Mouse (Mus musculus) liver, embryonic 11.5 days (tissue): Measurements from ENCODE around the gene Klhdc7b. TPM values are rescaled to one million over a fixed set of nuclear protein-coding genes. Genes with fewer than 3 reads are reported as not detected.

Experiments used
- ATAC-seq: fragments of 200-750 bp; cut with Nextera tagmentation; replicated peaks from 2 replicates; pipeline ENCODE4 v1.8.0; 2017; ENCODE audit warnings: moderate number of reproducible peaks, mild to moderate bottlenecking, moderate TSS enrichment, moderate library complexity; ENCODE audit not compliant: low FRiP score
- DNase-seq: peaks from one replicate; pipeline ENCODE4 v3.0.0-alpha.2; 2017; ENCODE audit warnings: low spot score
- H3K27ac ChIP-seq: fragments of 300-500 bp; sonication (generic); 2 replicates; pipeline ENCODE4 v1.5.1; 2014; ENCODE audit warnings: mild to moderate bottlenecking, low read depth, low read length, control low read depth
- H3K27me3 ChIP-seq: fragments of 300-500 bp; sonication (generic); replicated peaks from 2 replicates; pipeline ENCODE4 v1.6.1; 2014; ENCODE audit warnings: low read length, mixed read lengths; ENCODE audit not compliant: control insufficient read depth, insufficient read depth
- H3K36me3 ChIP-seq: fragments of 300-500 bp; sonication (generic); 2 replicates; pipeline ENCODE4 v1.6.1; 2014; ENCODE audit warnings: mild to moderate bottlenecking, low read length, moderate library complexity, mixed read lengths; ENCODE audit not compliant: control insufficient read depth, insufficient read depth
- H3K4me1 ChIP-seq: fragments of 300-500 bp; sonication (generic); replicated peaks from 2 replicates; pipeline ENCODE4 v1.6.1; 2014; ENCODE audit warnings: low read length, mixed read lengths; ENCODE audit not compliant: control insufficient read depth, insufficient read depth
- H3K4me2 ChIP-seq: fragments of 300-500 bp; sonication (generic); 2 replicates; pipeline ENCODE4 v1.6.1; 2014; ENCODE audit warnings: mild to moderate bottlenecking, control low read depth, moderate library complexity
- H3K4me3 ChIP-seq: fragments of 300-500 bp; sonication (generic); 2 replicates; pipeline ENCODE4 v1.5.1; 2014; ENCODE audit warnings: low read depth, low read length, control low read depth
- H3K9ac ChIP-seq: fragments of 300-500 bp; sonication (generic); 2 replicates; pipeline ENCODE4 v1.6.1; 2014; ENCODE audit warnings: low read depth, low read length, control low read depth
- H3K9me3 ChIP-seq: fragments of 300-500 bp; sonication (generic); 2 replicates; pipeline ENCODE4 v1.6.1; 2016; ENCODE audit warnings: low read length, inconsistent platforms, mixed read lengths; ENCODE audit not compliant: control insufficient read depth
- WGBS: fragments of 180-500 bp; shearing (Covaris S2); extraction: QIAGEN DNeasy Blood & Tissue Kit; methylation state at CpG from one replicate; pipeline ENCODE4 v1.1.7; 2014; 5-methylcytosine and 5-hydroxymethylcytosine counted together
- polyA plus RNA-seq: library from polyadenylated mRNA; unstranded; fragments of >200 nt; fragmentation: Nextera tagmentation; extraction: Ambion mirVana; gene quantifications from 2 replicates; pipeline ENCODE4 v1.2.1, GENCODE M21; 2014

Gene Klhdc7b
- polyA plus RNA-seq, 1 experiment from 2014 or later, result not detected

GRCm38 (mm10) chr15:89372068-89372467 is 12.6 kb upstream of the Klhdc7b start:
- Histone ChIP-seq H3K9me3 (no peaks in the 10 kb centered on the region), H3K27ac (no peak overlapping the region), H3K36me3 (peaks cover 44% of the 10 kb centered on the region), H3K27me3 (peaks cover 10% of the 10 kb centered on the region), H3K4me2 (no peak overlapping the region; the same call in 1 of the 2 replicates), H3K4me3 (0 out of 2 replicates have a peak overlapping the region, but pooled peaks have one; percentile 64), H3K9ac (no peak overlapping the region), H3K4me1 (peaks cover 7% of the 10 kb centered on the region)
- DNase-seq (no peak), ATAC-seq (no peak)
- 86% methylated on average over 13 of the region's 13 CpGs for WGBS

DNA sequence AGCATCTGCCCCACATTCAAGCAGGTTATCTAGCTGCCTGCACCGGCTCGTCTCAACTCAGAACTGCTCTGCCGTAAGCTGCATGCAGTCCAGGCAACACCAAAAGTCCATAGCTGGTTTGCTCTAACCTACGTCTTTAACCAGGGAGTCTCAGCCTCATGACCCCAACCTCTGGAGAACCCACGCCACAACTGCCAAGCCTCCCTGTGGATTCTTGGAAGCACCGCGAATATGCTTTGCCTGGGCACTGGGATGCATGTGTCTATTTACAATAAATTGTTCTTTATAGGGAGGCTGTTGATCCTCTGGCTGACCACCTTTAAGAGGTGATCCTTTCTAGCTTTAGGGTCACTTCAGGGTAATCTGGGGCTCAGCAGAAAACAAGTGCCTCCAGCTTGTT is 12.2 kb upstream of the Klhdc7b start:
- Histone ChIP-seq H3K4me3 (peak overlapping the region; percentile 64), H3K9ac (no peak overlapping the region), H3K27ac (no peak overlapping the region), H3K9me3 (no peaks in the 10 kb centered on the region), H3K4me2 (peak overlapping the region; percentile 64), H3K36me3 (peaks cover 42% of the 10 kb centered on the region), H3K4me1 (peaks cover 12% of the 10 kb centered on the region), H3K27me3 (peaks cover 15% of the 10 kb centered on the region)
- DNase-seq (no peak), ATAC-seq (no peak)
- WGBS, result 83% methylated on average over 7 of the region's 7 CpGs

DNA sequence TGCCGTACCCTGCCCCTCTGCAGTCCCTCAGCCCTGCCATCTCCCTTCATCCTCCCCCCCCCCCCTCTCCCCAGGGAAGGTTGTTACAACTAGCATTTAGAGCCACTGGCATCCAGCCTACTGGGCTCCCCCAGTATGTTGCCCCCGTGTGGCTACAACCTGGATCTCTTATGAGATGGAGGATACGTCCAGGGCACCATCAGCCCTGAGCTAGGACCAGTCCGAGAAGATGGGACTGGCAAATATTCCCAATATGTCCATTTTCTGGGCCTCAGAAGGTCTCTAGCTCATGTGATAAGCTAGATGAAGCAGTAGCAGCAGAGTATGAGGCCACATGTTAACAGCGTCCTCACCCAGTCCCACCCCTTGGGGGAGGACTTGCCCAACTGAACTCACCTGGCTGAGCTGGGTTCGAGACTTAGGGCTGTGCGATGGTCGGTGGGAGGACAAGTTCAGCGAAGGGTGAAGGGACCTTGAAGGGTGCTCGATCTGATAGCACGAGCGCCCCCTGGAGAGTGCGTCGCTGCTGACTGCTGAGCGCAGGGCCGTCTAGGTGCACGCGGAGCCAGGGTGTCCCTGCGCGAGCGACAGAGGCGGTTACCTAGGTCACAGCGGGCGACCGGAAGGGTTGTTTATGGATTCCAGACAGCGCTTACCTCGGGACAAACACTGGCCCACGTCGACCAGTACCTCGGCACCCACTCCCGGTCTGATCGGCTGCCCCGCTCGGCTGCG is 11.5 kb upstream of the Klhdc7b start:
- DNase-seq (peak; percentile 84), ATAC-seq (peak; percentile 84)
- Histone ChIP-seq H3K4me2 (peak overlapping the region; percentile 64), H3K27ac (peak overlapping the region; percentile 89), H3K9me3 (no peaks in the 10 kb centered on the region), H3K9ac (peak overlapping the region; percentile 78), H3K4me1 (peaks cover 13% of the 10 kb centered on the region), H3K27me3 (peaks cover 21% of the 10 kb centered on the region), H3K36me3 (peaks cover 36% of the 10 kb centered on the region), H3K4me3 (peak overlapping the region; percentile 64)
- 1% methylated on average over 35 of the region's 35 CpGs for WGBS

DNA sequence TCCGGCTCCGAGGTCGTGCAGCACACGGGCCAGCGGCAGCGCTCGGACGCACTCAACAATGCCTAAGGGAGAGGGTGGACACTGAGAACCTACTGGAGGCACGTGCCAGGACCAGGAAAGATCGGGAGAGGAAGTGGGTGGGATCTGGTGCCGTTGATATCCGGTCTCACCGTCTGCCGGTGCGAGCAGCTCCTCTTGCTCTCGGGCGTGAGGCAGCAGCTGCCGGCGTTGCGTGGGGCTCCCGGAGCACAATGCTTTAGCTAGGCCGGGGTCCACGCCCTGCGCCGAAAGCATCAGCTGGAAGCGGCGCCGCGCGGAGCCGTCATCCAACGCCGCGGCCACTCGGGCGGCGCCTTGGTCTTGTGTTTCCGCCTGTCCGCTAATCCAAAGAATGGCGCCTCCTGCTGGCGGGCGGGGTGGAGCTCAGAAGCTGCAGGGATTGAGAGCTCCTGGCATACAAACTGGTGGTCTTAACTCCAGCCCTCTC is 10.9 kb upstream of the Klhdc7b start, which contains the start of gene Sco2:
TSS of gene Sco2 (minus strand) at position 85 of the 487 bp plus-strand sequence.
- Histone ChIP-seq H3K4me3 (peak within 1 kb of the TSS; percentile 64), H3K27me3 (peaks cover 28% of the 10 kb centered on the region), H3K9me3 (no peaks in the 10 kb centered on the region), H3K4me2 (peak within 1 kb of the TSS; percentile 64), H3K9ac (peak within 1 kb of the TSS; percentile 78), H3K27ac (peak within 1 kb of the TSS; percentile 89), H3K4me1 (peaks cover 19% of the 10 kb centered on the region), H3K36me3 (peaks cover 31% of the 10 kb centered on the region)
- DNase-seq, result peak; percentile 97
- WGBS, result under 1% methylated on average over 42 of the region's 42 CpGs
- ATAC-seq, result peak; percentile 76

DNA sequence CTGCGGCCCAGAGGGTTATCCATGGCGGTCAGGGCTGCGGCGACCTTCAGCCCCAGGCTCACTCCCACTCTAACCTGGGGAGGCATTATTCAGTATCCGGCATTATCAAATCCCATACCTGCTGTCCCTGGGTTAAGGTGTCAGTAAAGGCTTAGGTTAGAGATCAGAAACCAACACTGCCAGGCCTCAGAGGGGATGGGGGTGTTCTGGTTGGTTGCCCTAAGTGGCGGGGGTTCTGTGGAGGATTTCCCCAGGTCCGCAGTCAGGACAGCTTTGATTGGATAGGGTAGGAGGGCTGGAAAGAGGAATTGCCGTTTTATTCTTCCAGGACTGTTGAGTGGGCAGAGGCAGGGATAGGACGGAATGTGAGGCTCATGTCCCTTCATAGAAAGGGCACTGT is 10.4 kb upstream of the Klhdc7b start:
- H3K27me3 ChIP-seq, result peaks cover 33% of the 10 kb centered on the region
- H3K9ac ChIP-seq, result peak overlapping the region; percentile 78
- H3K4me1 ChIP-seq, result peaks cover 25% of the 10 kb centered on the region
- ATAC-seq (0 out of 2 replicates have a peak, but pooled peaks have one; percentile 1), DNase-seq (no peak)
- 48% methylated on average over 9 of the region's 9 CpGs for WGBS
- H3K9me3 ChIP-seq, result no peaks in the 10 kb centered on the region
- H3K4me2 ChIP-seq, result peak overlapping the region; percentile 64
- H3K4me3 ChIP-seq, result peak overlapping the region; percentile 64
- H3K36me3 ChIP-seq, result peaks cover 26% of the 10 kb centered on the region
- H3K27ac ChIP-seq, result no peak overlapping the region; the same call in 1 of the 2 replicates

DNA sequence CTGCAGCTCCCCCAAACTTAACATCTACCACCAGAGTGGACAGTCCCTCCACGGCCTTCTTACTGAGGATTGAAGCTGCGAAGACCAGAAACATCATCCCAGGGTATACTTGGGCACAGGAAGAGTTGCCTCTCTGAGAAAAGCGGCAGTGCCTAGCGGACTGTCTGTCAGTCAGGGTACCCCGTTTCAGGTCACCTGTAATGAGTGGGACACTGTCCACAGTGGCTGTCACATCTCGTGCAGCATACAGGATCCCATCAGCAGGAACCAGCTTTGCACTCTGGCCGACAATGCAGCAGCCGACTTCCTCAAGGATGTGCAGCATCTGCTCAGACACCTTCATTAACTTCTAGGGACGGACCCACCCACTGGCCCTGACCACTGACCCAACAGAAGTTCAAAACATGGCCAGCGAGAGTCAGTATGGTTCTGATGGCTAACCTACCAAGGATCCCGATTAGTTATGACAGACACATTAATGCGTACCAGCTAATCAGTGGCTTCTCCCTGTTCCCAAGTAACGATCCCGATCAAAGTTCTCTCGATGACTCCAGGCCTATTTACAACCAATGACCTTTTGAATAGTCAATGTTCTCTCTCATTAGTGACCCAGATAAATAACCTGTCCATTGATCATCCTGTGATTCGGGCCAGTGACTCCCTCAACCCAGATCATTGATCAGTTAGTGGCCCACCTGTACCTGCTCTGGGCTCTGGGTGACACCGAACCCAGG is 9.7 kb upstream of the Klhdc7b start:
- Histone ChIP-seq H3K9ac (no peak overlapping the region), H3K4me3 (no peak overlapping the region), H3K4me1 (peaks cover 29% of the 10 kb centered on the region), H3K36me3 (peaks cover 21% of the 10 kb centered on the region), H3K4me2 (no peak overlapping the region), H3K27me3 (peaks cover 37% of the 10 kb centered on the region), H3K27ac (no peak overlapping the region), H3K9me3 (no peaks in the 10 kb centered on the region)
- 86% methylated on average over 17 of the region's 17 CpGs for WGBS
- no peak for ATAC-seq
- DNase-seq, result no peak

DNA sequence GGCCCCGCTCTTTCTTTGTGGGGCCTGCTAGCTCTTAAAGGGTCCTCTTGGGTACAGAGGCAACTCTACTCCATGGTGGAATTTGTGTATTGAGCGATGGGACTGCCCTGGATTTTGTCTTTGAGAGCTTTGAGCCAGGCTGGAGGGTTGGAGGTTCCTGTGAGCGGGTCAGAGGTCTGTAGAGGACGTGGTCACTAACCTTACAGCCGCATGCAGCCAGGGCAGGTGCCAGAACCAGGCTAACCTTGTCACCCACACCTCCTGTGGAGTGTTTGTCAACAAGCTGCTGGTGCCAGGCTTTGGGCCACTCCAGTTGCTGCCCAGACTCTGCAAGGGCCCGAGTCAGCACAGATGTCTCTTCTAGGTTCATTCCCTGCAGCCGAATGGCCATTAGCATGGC is 8.7 kb upstream of the Klhdc7b start:
- Histone ChIP-seq H3K27ac (no peak overlapping the region), H3K9me3 (no peaks in the 10 kb centered on the region), H3K9ac (no peak overlapping the region), H3K36me3 (peaks cover 12% of the 10 kb centered on the region), H3K4me2 (no peak overlapping the region), H3K4me1 (peaks cover 29% of the 10 kb centered on the region), H3K4me3 (no peak overlapping the region), H3K27me3 (peaks cover 40% of the 10 kb centered on the region)
- ATAC-seq (no peak), DNase-seq (no peak)
- 85% methylated on average over 7 of the region's 7 CpGs for WGBS

GRCm38 (mm10) chr15:89376957-89377356 is 7.8 kb upstream of the Klhdc7b start, which contains the start of gene Tymp:
Gene Tymp (minus strand): TSS chr15:89377039.
- Histone ChIP-seq H3K9ac (no peak within 1 kb of the TSS), H3K27ac (no peak within 1 kb of the TSS), H3K36me3 (peaks cover 3% of the 10 kb centered on the region; the same call in 1 of the 2 replicates), H3K27me3 (peaks cover 40% of the 10 kb centered on the region), H3K9me3 (no peaks in the 10 kb centered on the region), H3K4me2 (peak within 1 kb of the TSS; percentile 42), H3K4me1 (peaks cover 29% of the 10 kb centered on the region), H3K4me3 (no peak within 1 kb of the TSS)
- DNase-seq, result no peak
- ATAC-seq, result no peak
- WGBS, result 29% methylated on average over 16 of the region's 16 CpGs
